Mouse (Mus musculus) liver, embryonic 14.5 days (tissue): ENCODE results near the gene Pde8a.

ENCODE experiments used
- CTCF ChIP-seq: IDR thresholded peaks from 2 replicates; pipeline ENCODE4 v1.5.1; 2016; ENCODE audit warnings: antibody characterized with exemption, low read depth, control low read depth
- EP300 ChIP-seq: IDR thresholded peaks from 2 replicates; pipeline ENCODE4 v1.6.1; 2016; ENCODE audit warnings: antibody characterized with exemption, low read depth

DNA sequence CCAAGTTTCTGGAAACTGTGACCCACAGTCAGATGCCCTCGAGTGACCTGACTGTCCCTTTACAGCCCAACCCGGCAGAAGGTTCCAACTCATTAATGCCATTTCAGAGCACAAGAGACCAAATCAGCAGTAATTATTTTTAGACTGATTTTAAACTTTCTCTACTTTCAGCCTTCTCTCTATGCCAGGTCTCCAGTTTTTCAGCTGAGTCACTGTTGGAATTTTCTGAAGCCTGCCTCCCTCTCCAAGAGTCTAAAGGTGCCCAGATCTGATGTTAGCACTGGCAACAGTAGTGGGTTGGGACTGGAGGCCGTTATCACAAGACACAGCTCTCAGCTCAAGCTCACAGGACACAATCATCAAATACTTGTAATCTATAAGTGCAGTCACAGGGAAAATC, 154.6 kb downstream of the Pde8a start:
- no peak for TF ChIP-seq CTCF
- no peak for TF ChIP-seq EP300
